Mouse (Mus musculus) bone marrow, adult 2 months (tissue): ENCODE results near the gene 1700001C19Rik.

ENCODE experiments used
- CTCF ChIP-seq: fragments of 200-500 bp; IDR thresholded peaks from 2 replicates; pipeline ENCODE4 v1.5.1; 2011; ENCODE audit warnings: low read length, control low read depth; ENCODE audit not compliant: control insufficient read depth, insufficient read depth
- POLR2A ChIP-seq: fragments of 200-500 bp; IDR thresholded peaks from 2 replicates; pipeline ENCODE4 v1.6.1; 2011; ENCODE audit warnings: low read depth, mild to moderate bottlenecking, control low read depth, low read length, borderline replicate concordance; ENCODE audit not compliant: control insufficient read depth

- TF ChIP-seq CTCF (no peak), POLR2A (no peak)
Observed at GRCm38 (mm10) chr17:47385145-47385544, 52.0 kb downstream of the 1700001C19Rik start, which contains the start of gene Guca1b.
